Mouse (Mus musculus) E14TG2a.4 (cell line): Measurements from ENCODE around the gene 1700012B07Rik.

Experiments
- CTCF ChIP-seq: conservative IDR thresholded peaks from 2 replicates; pipeline ENCODE4 v1.5.1; 2014; ENCODE audit warnings: low read length
- POU5F1 ChIP-seq: IDR thresholded peaks from 2 replicates; pipeline ENCODE4 v1.6.1; 2014; ENCODE audit warnings: low read length, borderline replicate concordance

- TF ChIP-seq CTCF (no peak), POU5F1 (no peak)
Measured at GRCm38 (mm10) chr11:109865526-109865925, 37.7 kb upstream of the 1700012B07Rik start.
